Mouse (Mus musculus) C2C12 (cell line): ENCODE results near the gene Hdac7. TPM values are rescaled to one million over a fixed set of nuclear protein-coding genes. Genes with fewer than 3 reads are reported as not detected.

Source experiments
- H3K27me3 ChIP-seq: one replicate; pipeline ENCODE4 v1.6.1; 2011; ENCODE audit not compliant: control insufficient read depth, insufficient read depth, insufficient read length
- H3K36me3 ChIP-seq: one replicate; pipeline ENCODE4 v1.6.1; 2011; ENCODE audit not compliant: control insufficient read depth, insufficient read depth
- H3K4me3 ChIP-seq: one replicate; pipeline ENCODE4 v1.5.1; 2011; ENCODE audit warnings: mild to moderate bottlenecking, control low read depth; ENCODE audit not compliant: poor library complexity, insufficient read depth, severe bottlenecking
- H3K79me2 ChIP-seq: one replicate; pipeline ENCODE4 v1.6.1; 2011; ENCODE audit not compliant: control insufficient read depth, insufficient read depth
- H3K79me3 ChIP-seq: one replicate; pipeline ENCODE4 v1.6.1; 2011; ENCODE audit warnings: low read depth, control low read depth
- H3ac ChIP-seq: one replicate; pipeline ENCODE3; 2011; ENCODE audit warnings: low read depth; ENCODE audit not compliant: control insufficient read depth, insufficient read length
- CEBPB ChIP-seq: IDR thresholded peaks from one replicate; pipeline ENCODE4 v1.6.1; 2011; ENCODE audit warnings: low read depth, mild to moderate bottlenecking, control low read depth, moderate library complexity
- CTCF ChIP-seq: IDR thresholded peaks from one replicate; pipeline ENCODE4 v1.5.1; 2011; ENCODE audit not compliant: control insufficient read depth, insufficient read depth, insufficient read length
- FOSL1 ChIP-seq: IDR thresholded peaks from one replicate; pipeline ENCODE4 v1.8.0; 2011; ENCODE audit warnings: mild to moderate bottlenecking, low read length; ENCODE audit not compliant: poor library complexity, insufficient read depth, severe bottlenecking
- MAX ChIP-seq: IDR thresholded peaks from one replicate; pipeline ENCODE4 v1.6.1; 2011; ENCODE audit warnings: mild to moderate bottlenecking, control low read depth
- MYOD1 ChIP-seq: IDR thresholded peaks from one replicate; pipeline ENCODE4 v1.6.1; 2011; ENCODE audit warnings: low read depth; ENCODE audit not compliant: control insufficient read depth, insufficient read length
- MYOG ChIP-seq: IDR thresholded peaks from one replicate; pipeline ENCODE4 v1.6.1; 2011; ENCODE audit not compliant: control insufficient read depth, insufficient read length; ENCODE audit errors: extremely low read depth
- USF1 ChIP-seq: IDR thresholded peaks from one replicate; pipeline ENCODE4 v1.6.1; 2011; ENCODE audit warnings: low read depth, mild to moderate bottlenecking, control low read depth, moderate library complexity
- long read RNA-seq, 2 experiments: library from polyadenylated mRNA; unstranded; transcript quantifications; one replicate each; pipeline ENCODE4 v2.0.0; 2019 to 2020
- polyA plus RNA-seq: library from polyadenylated mRNA; unstranded; fragments of >200 nt; fragmentation: generic; extraction: Trizol; gene quantifications from one replicate; pipeline ENCODE4 v1.2.1, GENCODE M21; 2012; ENCODE audit warnings: missing spikeins

Gene Hdac7
- 41.2 TPM for polyA plus RNA-seq
- long read RNA-seq, experiment 1, full-length matches to known transcripts, result 3 of 18 reads
- long read RNA-seq, experiment 1, partial matches to known transcripts, result 14 of 18 reads
- long read RNA-seq, experiment 1, other reads (novel, unspliced or antisense), result 1 of 18 reads
- long read RNA-seq, experiment 2, full-length matches to known transcripts, result 3 of 80 reads
- long read RNA-seq, experiment 2, partial matches to known transcripts, result 64 of 80 reads
- long read RNA-seq, experiment 2, other reads (novel, unspliced or antisense), result 13 of 80 reads

DNA sequence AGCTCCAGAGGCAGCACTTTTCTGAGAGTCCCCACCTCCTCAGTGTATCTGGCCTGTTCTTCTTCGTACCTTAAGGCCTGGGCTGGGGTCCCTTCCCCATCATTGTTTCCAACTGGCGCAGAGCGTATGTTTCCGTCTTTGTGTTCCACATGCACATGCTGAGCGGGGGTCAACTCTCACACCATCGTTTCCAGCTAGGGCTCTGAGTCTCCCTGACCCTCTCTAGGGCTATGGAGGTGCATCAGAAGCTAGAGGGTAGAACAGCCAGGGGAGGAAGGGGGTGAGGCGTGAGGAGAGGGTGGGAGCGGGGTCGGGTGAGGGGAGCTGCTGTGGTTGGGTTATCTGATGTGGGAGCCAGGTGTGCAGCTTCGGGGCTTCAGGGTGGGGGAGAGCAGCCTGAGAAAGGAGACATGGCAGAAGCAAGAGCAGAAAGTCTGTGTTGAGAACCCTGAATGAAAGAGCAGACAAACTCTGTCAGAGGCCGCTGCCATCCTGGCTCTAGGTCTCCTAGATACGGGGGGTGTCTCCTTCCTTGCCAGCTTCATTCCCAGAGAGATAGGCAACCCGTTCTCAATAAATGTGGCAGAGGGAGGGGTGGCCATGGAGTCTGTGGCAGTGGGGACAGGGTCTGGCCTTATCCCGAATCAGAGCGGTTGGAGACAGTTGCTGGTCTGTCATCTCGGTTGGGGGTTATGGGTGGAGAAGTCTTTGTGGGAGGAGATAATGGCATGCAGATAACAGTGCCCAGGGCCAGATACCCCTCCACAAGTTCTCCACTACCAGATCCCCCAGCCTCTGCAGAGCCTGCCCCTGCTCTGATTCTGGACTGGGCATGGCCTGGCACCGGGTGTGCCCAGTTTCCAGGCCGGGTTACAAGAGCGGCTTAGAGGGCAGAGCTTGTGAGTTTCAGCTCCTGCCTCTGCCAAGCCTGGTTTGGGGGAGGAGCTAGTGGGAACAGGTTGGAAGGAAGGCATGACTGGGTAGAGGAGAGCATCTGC lies at the start of gene Hdac7:
TSS of gene Hdac7 (minus strand) at position 466 of the 998 bp plus-strand sequence.
- H3K36me3 ChIP-seq, result no peaks in the 10 kb centered on the region
- TF ChIP-seq MYOG, result no peak
- no peak for TF ChIP-seq MAX
- no peak for TF ChIP-seq USF1
- no peak for TF ChIP-seq CEBPB
- TF ChIP-seq MYOD1, result no peak
- no peak for TF ChIP-seq CTCF
- H3K79me2 ChIP-seq, result no peaks in the 10 kb centered on the region
- H3K4me3 ChIP-seq, result no peak within 1 kb of the TSS
- no peaks in the 10 kb centered on the region for H3K79me3 ChIP-seq
- H3K27me3 ChIP-seq, result no peaks in the 10 kb centered on the region
- no peak within 1 kb of the TSS for H3ac ChIP-seq

DNA sequence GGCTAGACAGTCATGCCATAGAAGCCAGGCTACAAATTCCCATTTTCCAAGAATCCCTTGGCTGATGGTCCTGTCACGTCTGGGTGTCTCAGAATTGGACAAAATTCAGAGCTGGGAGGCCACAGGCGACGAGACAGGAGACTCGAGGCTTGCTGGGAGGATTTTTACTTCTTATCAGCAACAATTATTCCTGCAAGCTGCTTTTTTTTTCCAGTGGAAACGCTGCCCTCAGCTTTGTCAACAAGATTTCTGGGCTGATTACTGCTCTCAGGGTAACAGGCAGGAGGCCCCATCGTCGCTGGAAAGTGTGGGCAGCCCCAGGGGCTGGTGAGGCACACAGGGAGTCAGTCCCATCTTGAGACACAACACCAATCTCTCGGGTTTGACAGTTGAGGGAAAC lies 48.2 kb upstream of the Hdac7 start:
- no peaks in the 10 kb centered on the region for H3K27me3 ChIP-seq
- peaks cover 3% of the 10 kb centered on the region for H3K79me3 ChIP-seq
- H3ac ChIP-seq, result no peak overlapping the region
- H3K79me2 ChIP-seq, result peaks cover 52% of the 10 kb centered on the region
- TF ChIP-seq MYOD1, result no peak
- TF ChIP-seq CEBPB, result no peak
- H3K4me3 ChIP-seq, result no peak overlapping the region
- no peaks in the 10 kb centered on the region for H3K36me3 ChIP-seq

DNA sequence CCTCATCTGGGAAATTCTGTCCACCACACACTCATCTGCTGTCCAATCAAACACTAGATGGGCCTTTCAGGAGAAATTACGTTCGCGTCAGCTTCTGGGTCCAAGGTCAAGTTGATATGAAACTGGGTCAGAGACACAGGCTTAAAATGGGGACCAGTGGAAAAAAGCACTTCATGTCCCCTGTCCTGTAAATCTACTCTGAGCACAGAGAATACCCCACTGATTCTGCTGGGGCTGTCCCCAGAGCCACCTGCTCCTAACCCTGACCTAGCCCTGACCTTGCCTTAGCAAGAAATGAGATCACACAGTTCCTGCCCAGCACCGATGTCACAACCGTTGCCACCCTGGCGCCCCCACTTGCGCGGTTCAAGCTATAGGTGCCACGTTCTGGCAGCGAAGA lies 46.1 kb upstream of the Hdac7 start:
- H3K79me2 ChIP-seq, result peaks cover 37% of the 10 kb centered on the region
- no peaks in the 10 kb centered on the region for H3K79me3 ChIP-seq
- TF ChIP-seq CEBPB, result no peak
- TF ChIP-seq MAX, result no peak
- TF ChIP-seq FOSL1, result no peak
- H3K4me3 ChIP-seq, result no peak overlapping the region
- H3K27me3 ChIP-seq, result no peaks in the 10 kb centered on the region
- no peaks in the 10 kb centered on the region for H3K36me3 ChIP-seq
- no peak overlapping the region for H3ac ChIP-seq

DNA sequence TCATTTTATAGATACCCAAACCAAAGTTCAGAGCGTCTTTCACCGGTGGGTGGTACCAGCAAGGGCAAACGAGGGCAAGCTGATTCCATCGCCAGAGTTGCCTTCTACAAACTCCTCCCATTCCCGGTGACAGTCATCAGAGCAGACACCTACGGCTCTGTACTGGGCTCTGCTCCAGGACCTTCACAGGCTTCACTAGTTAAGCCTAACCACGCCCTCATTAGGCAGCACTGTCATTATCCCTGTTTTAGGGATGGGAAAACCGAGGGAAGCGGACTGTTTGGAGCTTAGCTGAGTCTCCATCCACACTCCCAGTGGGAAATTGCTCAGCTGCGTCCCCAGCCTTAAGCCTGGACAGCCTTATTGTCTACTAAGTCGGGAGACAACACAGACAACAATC lies 45.7 kb upstream of the Hdac7 start:
- Histone ChIP-seq H3K79me2 (peaks cover 34% of the 10 kb centered on the region), H3K27me3 (no peaks in the 10 kb centered on the region), H3ac (no peak overlapping the region), H3K79me3 (no peaks in the 10 kb centered on the region), H3K4me3 (no peak overlapping the region), H3K36me3 (no peaks in the 10 kb centered on the region)
- no peak for TF ChIP-seq MYOD1
- TF ChIP-seq USF1, result no peak
- no peak for TF ChIP-seq MYOG
- TF ChIP-seq CEBPB, result no peak
- TF ChIP-seq FOSL1, result no peak
- TF ChIP-seq CTCF, result no peak
- TF ChIP-seq MAX, result no peak

DNA sequence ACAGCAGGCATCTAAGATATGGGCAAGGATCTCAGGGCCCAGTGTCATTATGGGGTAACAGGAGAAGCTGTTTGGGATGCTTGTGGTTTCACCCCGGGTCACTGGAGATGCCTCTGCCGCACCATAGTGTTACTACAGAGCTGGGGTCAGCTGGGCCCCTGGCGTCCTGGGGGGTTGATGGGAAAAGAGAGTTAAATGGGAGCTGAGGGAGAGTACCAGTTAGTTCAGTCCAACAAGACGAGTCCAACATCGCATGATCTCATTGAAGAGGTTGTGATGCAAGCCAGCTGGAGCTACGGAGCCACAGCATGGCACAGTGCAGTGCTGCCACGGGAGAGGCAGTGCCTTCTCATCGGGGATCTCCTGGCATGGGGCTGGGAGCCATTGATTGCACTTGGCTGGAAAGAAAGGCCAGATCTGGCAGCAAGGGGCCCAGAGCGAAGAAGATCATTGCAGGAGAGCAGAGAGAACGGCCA lies 43.3 kb upstream of the Hdac7 start:
- no peak overlapping the region for H3ac ChIP-seq
- TF ChIP-seq MYOG, result no peak
- TF ChIP-seq MYOD1, result no peak
- no peak for TF ChIP-seq FOSL1
- no peak for TF ChIP-seq CTCF
- TF ChIP-seq USF1, result no peak
- no peak for TF ChIP-seq MAX
- no peak for TF ChIP-seq CEBPB
- peaks cover 11% of the 10 kb centered on the region for H3K79me2 ChIP-seq
- H3K36me3 ChIP-seq, result no peaks in the 10 kb centered on the region
- no peaks in the 10 kb centered on the region for H3K27me3 ChIP-seq
- H3K79me3 ChIP-seq, result no peaks in the 10 kb centered on the region
- H3K4me3 ChIP-seq, result no peak overlapping the region

DNA sequence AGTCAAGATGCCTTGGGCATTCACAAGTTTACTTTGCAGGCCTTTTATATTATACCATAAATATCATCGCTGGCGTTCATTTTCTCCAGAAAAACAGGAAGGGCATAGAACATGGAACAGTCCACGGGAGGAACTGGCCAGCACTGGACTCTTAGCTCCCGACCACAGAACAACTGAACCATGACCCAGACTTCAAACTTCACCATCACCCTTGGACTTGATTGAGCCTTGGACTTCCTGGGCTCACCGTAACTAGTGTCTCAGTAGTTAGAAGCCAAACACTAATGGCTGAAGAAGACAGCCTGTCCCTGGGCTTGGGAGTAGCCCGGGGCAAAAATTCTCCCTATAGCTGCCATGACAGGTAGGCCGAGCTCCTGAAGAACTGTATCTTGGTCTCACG lies 37.1 kb upstream of the Hdac7 start:
- TF ChIP-seq MAX (no peak), FOSL1 (no peak), MYOG (no peak), CEBPB (no peak), CTCF (no peak), USF1 (no peak), MYOD1 (no peak)
- H3K79me3 ChIP-seq, result no peaks in the 10 kb centered on the region
- H3K4me3 ChIP-seq, result no peak overlapping the region
- H3K36me3 ChIP-seq, result peaks cover 8% of the 10 kb centered on the region
- H3ac ChIP-seq, result no peak overlapping the region
- H3K27me3 ChIP-seq, result no peaks in the 10 kb centered on the region
- no peaks in the 10 kb centered on the region for H3K79me2 ChIP-seq
